Mouse (Mus musculus): Measurements from ENCODE around the gene Grik2.
"Not testable (repeated sequence)": the region's sequence is repeated elsewhere in the genome, so short reads cannot be mapped to it uniquely, and the experiment has no call there.

Grik2 gene

DNA sequence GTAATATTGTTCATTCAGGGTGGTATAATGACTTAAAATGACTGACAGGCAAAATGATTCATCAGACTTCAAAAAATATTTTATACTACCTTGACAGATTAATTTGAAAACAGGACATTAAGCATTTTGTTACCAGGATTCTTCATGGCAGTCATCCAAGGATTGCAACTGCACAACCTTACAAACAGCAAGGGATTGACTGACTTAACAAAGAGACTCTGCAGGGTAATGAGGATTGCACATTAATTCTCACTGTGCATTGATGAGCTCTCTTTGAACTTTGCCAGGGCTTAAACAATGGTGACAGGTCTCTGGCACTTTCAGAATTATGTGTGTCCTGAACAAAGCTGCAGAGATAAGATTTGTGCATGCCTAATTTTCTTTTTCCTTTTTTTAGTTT lies 466.2 kb downstream of the Grik2 start:
- no peak for DNase-seq (ENCODE audit: low read depth)

DNA sequence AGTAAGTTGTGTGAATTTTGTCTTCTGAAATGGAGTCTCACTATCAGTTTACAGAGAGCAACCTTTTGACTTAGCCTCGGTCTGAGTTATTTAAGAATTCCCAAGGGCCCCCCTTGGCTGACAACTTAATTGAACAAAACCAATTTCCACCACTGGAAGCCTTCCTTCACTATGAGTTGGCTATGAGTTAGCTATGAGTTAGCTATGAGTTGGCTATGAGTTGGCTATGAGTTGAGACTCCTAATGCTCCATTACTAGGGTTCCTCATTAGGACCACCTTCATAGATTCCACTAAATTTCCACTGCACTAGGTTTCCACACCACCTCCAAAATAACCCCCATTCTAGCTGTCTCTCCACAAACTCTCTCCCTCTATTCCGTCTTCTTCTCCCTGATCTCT lies 468.7 kb downstream of the Grik2 start:
- DNase-seq (ENCODE audit: low read depth) = no peak

DNA sequence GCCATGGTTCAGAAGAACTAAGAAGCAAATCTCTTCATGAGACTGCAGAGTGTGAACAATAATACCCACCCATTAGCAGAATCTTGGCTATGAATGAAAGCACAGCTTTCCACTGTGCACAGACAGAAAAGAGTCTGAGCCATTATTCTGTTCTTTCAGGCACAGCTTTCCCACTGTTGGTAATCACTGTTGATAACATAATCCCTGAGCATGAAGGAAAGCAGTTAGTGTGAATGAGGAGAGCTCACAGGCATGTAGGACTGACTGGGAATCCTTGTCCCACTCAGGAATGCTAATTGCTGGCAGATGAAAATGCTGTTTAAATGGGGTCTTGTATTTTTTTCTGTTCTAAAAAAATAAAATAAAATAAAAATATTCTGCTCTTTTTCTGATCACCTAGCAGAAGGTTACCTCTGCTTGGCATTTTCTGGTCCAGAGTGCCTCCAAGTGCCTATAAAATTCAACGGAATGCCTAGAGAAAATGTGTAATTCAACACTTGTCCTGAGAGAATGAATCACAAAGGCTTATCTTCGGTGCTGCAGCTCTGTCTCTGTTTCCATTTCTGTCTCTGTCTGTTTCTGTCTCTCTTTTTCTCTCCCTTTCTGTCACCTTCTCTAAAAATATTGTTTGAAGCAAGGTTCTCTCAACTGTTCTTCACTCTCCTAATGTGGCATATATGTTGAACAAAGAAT lies 532.2 kb downstream of the Grik2 start:
- no peak for DNase-seq (ENCODE audit: low read depth)

DNA sequence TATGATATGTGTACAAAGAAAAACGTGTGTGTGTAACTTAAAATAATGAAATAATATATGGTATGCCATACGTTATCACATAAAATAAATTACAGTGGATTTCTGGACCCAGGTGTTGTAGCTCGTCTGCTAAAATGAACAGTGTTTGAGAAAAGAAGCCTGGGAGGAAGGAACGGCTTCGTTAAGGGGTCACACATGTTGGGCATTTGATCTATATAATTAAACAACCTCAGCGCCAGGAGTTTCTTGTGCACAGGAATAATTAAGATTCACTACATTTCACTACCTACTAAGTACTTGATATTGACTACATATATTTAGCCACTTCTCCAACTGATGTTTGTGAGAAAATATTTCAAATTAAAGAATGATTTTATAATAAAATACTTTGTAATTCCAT lies 551.2 kb downstream of the Grik2 start:
- not testable (repeated sequence) for DNase-seq (ENCODE audit: low read depth)

DNA sequence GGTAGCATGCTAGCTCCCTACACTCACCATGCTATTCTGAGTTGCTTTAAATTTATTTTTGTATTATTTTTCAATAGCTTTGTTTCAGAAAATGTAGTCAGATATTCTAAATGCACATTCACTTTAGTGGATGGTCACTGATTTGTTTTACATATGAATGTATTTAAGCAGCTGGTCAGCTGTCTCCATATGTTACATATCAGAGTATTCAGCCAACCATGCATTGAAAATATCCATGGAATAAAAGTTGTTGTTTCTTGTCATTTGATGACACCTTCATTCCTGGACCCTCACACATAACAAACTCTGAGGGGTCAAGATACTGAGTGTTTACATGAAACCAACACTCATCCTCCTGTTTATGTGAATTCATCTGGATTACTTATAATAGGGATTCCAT lies 551.7 kb downstream of the Grik2 start:
- not testable (repeated sequence) for DNase-seq (ENCODE audit: low read depth)

DNA sequence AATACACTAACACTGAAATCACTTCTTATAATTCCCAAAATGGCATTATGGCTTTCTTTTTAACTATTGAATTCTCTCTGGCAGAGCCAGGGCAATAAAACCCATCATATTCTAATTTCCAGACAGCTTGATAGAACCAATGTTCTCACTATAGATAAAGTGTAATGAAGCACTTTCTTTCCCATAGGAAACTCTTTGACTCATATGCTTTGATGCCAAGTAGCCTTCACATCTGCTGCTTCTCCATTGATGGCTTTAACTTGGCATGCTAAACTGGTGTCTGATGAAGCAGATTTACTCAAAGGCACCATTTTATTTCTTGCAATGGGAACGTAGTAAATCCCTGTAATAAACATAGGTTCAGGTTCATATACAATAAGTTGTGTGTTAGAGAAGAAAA lies 568.5 kb downstream of the Grik2 start:
- no peak for DNase-seq (ENCODE audit: low read depth)

DNA sequence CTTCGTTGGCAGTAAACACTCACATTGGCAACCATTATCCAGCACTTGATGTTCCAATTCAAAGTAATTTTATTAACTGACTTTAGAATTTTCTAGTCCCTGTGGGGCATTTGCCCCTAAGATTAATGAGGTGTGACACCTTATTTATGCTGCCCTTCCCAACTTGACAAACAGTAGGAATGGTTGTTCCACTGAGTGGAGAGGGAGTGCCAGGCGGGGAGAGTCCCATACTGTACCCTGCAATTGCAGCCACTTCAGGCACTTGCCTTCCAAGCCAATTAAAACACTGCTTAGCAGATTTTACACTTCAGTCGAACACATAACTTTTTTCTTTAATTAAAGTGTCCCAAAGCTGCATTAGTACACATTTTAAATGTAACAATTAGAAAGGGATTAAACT lies 568.9 kb downstream of the Grik2 start:
- DNase-seq (ENCODE audit: low read depth) = no peak

DNA sequence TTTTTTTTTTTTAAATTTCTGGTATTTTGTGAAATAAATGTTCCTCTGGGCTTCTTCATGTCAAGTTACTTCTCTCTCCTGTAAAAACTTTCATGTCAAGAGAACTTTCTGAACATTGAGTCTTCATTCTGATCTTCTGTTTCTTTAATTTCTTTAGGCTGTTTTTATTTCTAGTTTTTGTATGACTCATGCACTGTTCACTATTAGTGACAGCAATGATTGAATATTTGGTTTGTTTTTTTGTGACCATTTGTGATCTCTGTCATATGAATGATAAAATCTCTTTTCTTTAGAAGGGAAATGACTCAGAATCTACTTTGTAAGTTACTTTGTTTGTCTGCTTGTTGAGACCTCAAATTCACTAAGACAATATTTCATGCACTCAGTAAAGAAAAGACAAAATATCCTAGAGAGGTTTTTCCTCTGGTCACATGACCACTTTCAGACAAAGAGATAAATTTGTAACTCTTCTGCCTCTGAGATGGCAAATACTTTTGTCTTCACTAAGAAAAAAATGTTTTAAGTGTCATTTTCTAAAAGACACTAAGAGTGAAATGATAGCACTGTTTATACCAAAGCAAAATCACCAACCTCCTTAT lies 596.7 kb downstream of the Grik2 start:
- DNase-seq (ENCODE audit: low read depth) = no peak

DNA sequence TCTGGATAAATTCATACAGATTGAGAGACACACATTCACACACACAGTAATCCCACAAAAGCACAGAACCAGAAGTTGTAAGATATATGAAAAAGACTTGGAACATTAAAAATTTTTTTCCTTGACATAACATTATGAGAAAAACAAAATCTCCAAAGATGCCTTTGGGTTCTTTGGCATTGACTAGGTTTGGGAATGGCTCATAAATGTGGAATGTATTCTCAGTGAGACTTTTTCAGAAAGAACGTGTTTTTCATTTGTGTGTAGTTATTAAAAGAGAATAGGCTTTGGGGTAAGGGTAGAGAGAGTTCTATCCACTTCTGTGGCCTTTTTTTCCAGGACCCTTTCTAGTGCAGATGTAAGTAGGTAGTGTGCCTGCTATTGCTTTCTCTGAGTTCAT lies 597.3 kb downstream of the Grik2 start:
- no peak for DNase-seq (ENCODE audit: low read depth)

DNA sequence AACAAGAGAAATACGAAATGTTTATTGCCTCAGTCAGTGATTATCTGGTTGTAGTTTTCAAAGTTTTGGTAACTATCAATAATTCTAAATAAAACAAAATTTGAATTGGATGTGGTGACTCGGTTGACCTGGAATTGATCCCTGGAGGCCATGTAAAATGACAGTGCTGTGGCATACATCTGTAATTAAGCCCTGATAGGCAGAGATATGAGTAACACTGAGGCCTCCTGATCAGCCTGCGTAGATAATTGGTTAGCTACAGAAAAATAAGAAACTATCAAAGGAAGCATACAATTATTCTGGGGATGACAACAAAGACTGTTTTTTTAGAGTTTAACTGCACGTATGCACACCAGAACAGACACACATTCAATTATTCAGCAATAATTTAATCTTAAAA lies 634.4 kb downstream of the Grik2 start:
- DNase-seq (ENCODE audit: low read depth) = no peak

DNA sequence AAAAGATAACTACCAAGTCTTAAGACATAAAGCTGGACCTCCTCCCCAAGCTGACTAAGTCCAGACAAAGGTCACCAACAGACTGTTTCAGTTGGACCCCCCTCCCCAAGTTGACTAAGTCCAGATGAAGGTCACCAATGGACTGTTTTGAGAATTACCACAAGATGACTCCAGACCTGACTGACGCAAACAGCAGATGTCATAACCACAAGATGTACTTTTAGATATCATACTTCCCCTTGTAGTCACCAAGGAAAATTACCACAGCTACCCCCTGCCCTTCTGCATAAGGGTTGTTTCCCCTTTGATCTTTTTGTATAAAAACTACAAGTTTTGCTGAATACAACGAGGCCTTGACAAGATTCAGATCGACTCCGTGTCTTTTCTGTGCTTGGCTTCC lies 637.1 kb downstream of the Grik2 start:
- not testable (repeated sequence) for DNase-seq (ENCODE audit: low read depth)

DNA sequence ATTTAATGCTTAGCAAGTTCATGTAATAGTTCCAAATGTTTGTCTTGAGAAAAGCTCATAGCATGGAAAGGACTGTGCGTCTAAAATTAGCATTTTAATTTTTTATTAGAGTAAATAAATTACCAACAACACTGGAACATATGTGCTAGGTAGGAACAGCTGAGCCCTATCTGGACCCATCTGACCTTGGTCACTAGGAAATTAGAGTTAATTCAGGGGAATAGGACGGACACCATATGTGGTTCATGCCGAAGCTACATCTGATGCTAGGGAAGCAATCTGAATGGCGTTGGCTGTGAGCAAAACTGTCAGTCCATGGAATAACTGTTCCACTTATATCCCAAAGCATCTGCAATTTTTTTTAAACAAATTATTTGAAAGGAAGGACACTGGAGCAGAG lies 638.9 kb downstream of the Grik2 start:
- DNase-seq (ENCODE audit: low read depth) = no peak

DNA sequence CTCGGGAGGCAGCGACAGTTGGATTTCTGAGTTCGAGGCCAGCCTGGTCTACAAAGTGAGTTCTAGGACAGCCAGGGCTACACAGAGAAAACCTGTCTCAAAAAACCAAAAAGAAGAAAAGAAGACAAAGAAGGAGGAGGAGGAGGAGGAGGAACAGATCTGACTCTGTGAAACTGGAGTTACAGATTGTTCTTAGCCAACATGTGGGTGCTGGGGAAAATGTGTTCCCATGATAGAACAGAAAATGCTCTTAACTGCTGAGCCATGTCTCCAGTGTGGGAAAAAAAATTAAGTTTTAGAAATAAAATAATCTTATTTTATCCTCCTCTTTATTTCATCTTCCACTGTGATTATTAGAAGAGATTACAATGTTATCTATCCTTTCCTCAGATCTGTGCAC lies 645.9 kb downstream of the Grik2 start:
- DNase-seq (ENCODE audit: low read depth) = no peak

DNA sequence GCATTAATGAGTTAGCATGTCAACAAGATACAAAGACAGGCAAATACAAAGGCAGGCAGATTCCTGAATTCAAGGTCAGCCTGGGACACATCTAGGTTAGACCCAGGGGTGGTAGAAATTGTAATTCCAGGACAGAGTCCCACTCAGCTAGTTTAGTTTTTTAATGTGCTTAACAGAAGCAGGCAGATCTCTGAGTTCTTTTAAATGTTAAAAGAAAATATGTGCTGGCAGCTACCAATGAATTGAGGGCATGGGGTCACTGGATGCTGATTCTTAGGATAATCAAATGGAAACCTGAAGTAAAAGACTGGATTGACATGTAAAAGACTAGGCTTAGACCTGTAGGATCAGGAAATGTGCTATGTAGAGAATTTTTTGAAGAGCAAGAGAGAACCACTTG lies 651.8 kb downstream of the Grik2 start:
- no peak for DNase-seq (ENCODE audit: low read depth)

DNA sequence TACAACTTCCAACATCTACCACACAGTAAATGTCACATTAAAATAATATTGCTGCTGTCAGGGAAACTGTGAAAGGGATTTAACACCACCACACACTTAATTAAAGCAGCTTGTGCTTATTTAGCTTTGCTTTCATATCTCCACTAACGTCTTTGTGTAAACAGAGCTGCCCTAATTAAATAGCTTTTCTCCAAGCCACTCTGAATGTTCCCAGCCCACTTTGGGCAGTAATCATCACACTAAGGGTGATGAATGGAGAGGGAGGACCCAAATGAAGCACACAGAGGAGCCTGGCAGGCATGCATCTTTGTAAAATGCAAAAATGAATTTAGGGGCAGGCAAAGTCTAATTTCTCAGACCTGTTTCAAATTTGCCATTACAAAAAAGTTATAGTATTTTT lies 657.3 kb downstream of the Grik2 start:
- DNase-seq (ENCODE audit: low read depth) = no peak

DNA sequence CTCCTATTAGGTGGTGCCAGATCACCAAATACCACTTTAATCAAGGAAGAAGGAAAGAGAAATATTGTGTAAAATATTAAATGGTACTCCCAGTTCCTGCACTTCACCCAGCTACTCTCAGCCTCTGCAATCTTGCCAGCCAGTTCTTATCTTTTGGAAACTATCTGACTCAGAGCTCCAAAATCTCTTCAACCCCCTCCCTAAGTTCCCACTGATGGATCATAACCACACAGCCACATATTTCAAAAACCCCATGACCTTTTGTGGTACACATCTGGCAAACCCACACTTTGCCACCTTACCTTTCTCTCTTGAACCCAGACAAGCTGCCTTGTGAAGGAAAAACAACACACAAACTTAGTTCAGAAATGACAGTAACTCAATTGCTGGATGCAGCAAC lies 738.2 kb downstream of the Grik2 start:
- DNase-seq (ENCODE audit: low read depth) = no peak

DNA sequence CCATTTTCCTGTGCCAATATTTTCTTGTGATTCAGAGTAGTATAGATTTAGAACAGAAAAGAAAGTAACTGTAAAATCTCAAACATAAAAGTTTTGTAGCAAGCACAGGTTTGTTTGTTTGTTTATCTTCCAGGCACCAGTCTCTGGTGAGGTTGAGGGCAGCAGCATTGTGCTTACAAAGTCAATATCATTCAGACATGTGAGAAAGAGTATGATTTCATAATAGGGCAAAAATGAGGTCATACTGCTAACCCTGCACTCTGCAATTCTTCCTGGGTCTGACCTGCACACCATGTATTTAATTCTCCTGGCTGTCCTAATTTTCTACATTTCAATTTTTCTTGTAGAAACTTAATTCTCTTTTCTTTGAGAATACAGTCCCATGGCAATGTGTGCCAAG lies 739.2 kb downstream of the Grik2 start:
- DNase-seq (ENCODE audit: low read depth) = no peak

All from c-Kit-positive CD71-negative TER-119-negative erythroid progenitor cells, embryonic 14.5 days (primary cell).